Mouse (Mus musculus) gastrocnemius, postnatal 36 days (tissue): ENCODE data around the gene Rnf212b. TPM values are rescaled to one million over a fixed set of nuclear protein-coding genes. Genes with fewer than 3 reads are reported as not detected.

Experiments
- total RNA-seq, 2 experiments: library from RNA; stranded (reverse); gene quantifications; 2 replicates each; pipeline ENCODE4 v1.2.3; 2021

The Rnf212b gene
- total RNA-seq, 2 experiments from 2014 or later, result 2.2 TPM

Other genes with a start within 250 kb of the Rnf212b start
- 1 to 10 TPM; 1.8 to 2.1 TPM for gene Ajuba, start 236.6 kb upstream of the Rnf212b start, total RNA-seq
- 1 to 10 TPM; 1.5 to 3.3 TPM for gene 4931414P19Rik, start 208.1 kb upstream of the Rnf212b start, total RNA-seq
- gene Psmb5, start 196.1 kb upstream of the Rnf212b start, total RNA-seq, result 100 to 1,000 TPM; 167 to 169 TPM
- under 1 TPM in 1 of 2 experiments, not detected in 1; 0.26 TPM for gene Psmb11, start 192.7 kb upstream of the Rnf212b start, total RNA-seq
- gene Gm17606, start 173.2 kb upstream of the Rnf212b start, total RNA-seq, result not detected
- gene Cdh24, start 172.8 kb upstream of the Rnf212b start, total RNA-seq, result under 1 TPM; 0.36 to 0.59 TPM
- 10 to 100 TPM in 1 of 2 experiments, 1 to 10 TPM in 1; 7.4 to 11.3 TPM for gene 1700123O20Rik, start 127.9 kb upstream of the Rnf212b start, total RNA-seq
- gene Acin1, start 127.2 kb upstream of the Rnf212b start, total RNA-seq, result 10 to 100 TPM; 63.7 to 64.2 TPM
- gene Gm29776, start 115.3 kb upstream of the Rnf212b start, total RNA-seq, result not detected
- gene Cebpe, start 102.0 kb upstream of the Rnf212b start, total RNA-seq, result not detected
- gene Slc7a8, start 32.2 kb upstream of the Rnf212b start, total RNA-seq, result 10 to 100 TPM; 17.5 to 23.4 TPM
- 1 to 10 TPM; 2.6 to 4.0 TPM for gene Homez, start 56.8 kb downstream of the Rnf212b start, total RNA-seq
- gene Ppp1r3e, start 63.4 kb downstream of the Rnf212b start, total RNA-seq, result 1 to 10 TPM; 2.9 to 3.0 TPM
- 10 to 100 TPM; 20.9 to 25.9 TPM for gene Bcl2l2, start 69.2 kb downstream of the Rnf212b start, total RNA-seq
- gene Gm20521, start 69.3 kb downstream of the Rnf212b start, total RNA-seq, result not detected
- 10 to 100 TPM; 51.0 to 53.2 TPM for gene Pabpn1, start 78.4 kb downstream of the Rnf212b start, total RNA-seq
- 1 to 10 TPM; 1.6 to 1.7 TPM for gene Slc22a17, start 99.0 kb downstream of the Rnf212b start, total RNA-seq
- gene Efs, start 112.0 kb downstream of the Rnf212b start, total RNA-seq, result 1 to 10 TPM; 2.1 to 2.5 TPM
- not detected for gene Il25, start 118.6 kb downstream of the Rnf212b start, total RNA-seq
- under 1 TPM in 1 of 2 experiments, not detected in 1; 0.42 TPM for gene Cmtm5, start 122.1 kb downstream of the Rnf212b start, total RNA-seq
- 100 to 1,000 TPM in 1 of 2 experiments, 10 to 100 TPM in 1; 40.5 to 246 TPM for gene Myh6, start 152.8 kb downstream of the Rnf212b start, total RNA-seq
- gene Gm17428, start 162.8 kb downstream of the Rnf212b start, total RNA-seq, result not detected
- gene Myh7, start 180.5 kb downstream of the Rnf212b start, total RNA-seq, result 1,000 to 10,000 TPM in 1 of 2 experiments, 100 to 1,000 TPM in 1; 194 to 1,204 TPM
- 10 to 100 TPM; 13.9 to 18.1 TPM for gene Ngdn, start 201.3 kb downstream of the Rnf212b start, total RNA-seq